Mouse (Mus musculus) neural tube, embryonic 14.5 days (tissue): ENCODE measurements around the gene Tm4sf4. TPM values are rescaled to one million over a fixed set of nuclear protein-coding genes. Genes with fewer than 3 reads are reported as not detected.

Experiments used
- ATAC-seq: fragments of 200-750 bp; cut with Nextera tagmentation; 2 replicates; pipeline ENCODE4 v1.8.0; 2017; ENCODE audit warnings: low read depth, mild to moderate bottlenecking, moderate TSS enrichment, moderate library complexity
- H3K27ac ChIP-seq: fragments of 300-500 bp; sonication (generic); 2 replicates; pipeline ENCODE4 v1.5.1; 2014; ENCODE audit warnings: low read depth, mild to moderate bottlenecking, control low read depth, low read length, moderate library complexity, mixed read lengths
- H3K27me3 ChIP-seq: fragments of 300-500 bp; sonication (generic); 2 replicates; pipeline ENCODE4 v1.6.1; 2014; ENCODE audit warnings: low read length; ENCODE audit not compliant: control insufficient read depth, insufficient read depth
- H3K36me3 ChIP-seq: fragments of 300-500 bp; sonication (generic); 2 replicates; pipeline ENCODE4 v1.6.1; 2014; ENCODE audit warnings: low read length, mixed read lengths; ENCODE audit not compliant: control insufficient read depth, insufficient read depth
- H3K4me1 ChIP-seq: fragments of 300-500 bp; sonication (generic); 2 replicates; pipeline ENCODE4 v1.6.1; 2014; ENCODE audit warnings: low read length; ENCODE audit not compliant: control insufficient read depth, insufficient read depth
- H3K4me2 ChIP-seq: fragments of 300-500 bp; sonication (generic); 2 replicates; pipeline ENCODE4 v1.6.1; 2014; ENCODE audit warnings: mild to moderate bottlenecking, low read depth, low read length, control low read depth
- H3K4me3 ChIP-seq: fragments of 300-500 bp; sonication (generic); 2 replicates; pipeline ENCODE4 v1.5.1; 2014; ENCODE audit warnings: low read depth, low read length, control low read depth, mixed read lengths
- H3K9ac ChIP-seq: fragments of 300-500 bp; sonication (generic); replicated peaks from 2 replicates; pipeline ENCODE4 v1.6.1; 2014; ENCODE audit warnings: low read depth, mild to moderate bottlenecking, control low read depth, low read length, mixed read lengths
- H3K9me3 ChIP-seq: fragments of 300-500 bp; sonication (generic); 2 replicates; pipeline ENCODE4 v1.6.1; 2016; ENCODE audit warnings: low read length; ENCODE audit not compliant: control insufficient read depth
- WGBS: fragments of 180-500 bp; shearing (Covaris S2); extraction: QIAGEN DNeasy Blood & Tissue Kit; methylation state at CpG from one replicate; pipeline ENCODE4 v1.1.7; 2014; 5-methylcytosine and 5-hydroxymethylcytosine counted together
- polyA plus RNA-seq: library from polyadenylated mRNA; unstranded; fragments of >200 nt; fragmentation: Nextera tagmentation; extraction: Ambion mirVana; gene quantifications from 2 replicates; pipeline ENCODE4 v1.2.1, GENCODE M21; 2014

The Tm4sf4 gene
- polyA plus RNA-seq, 1 experiment from 2014 or later: 1.5 TPM

- WGBS: 62% methylated on average over 4 of the region's 4 CpGs
- Histone ChIP-seq H3K27me3 (no peaks in the 10 kb centered on the region), H3K4me3 (no peak overlapping the region), H3K9me3 (no peaks in the 10 kb centered on the region), H3K9ac (no peak overlapping the region), H3K36me3 (no peaks in the 10 kb centered on the region), H3K4me1 (no peaks in the 10 kb centered on the region), H3K27ac (no peak overlapping the region), H3K4me2 (no peak overlapping the region)
- no peak for ATAC-seq
Observed at GRCm38 (mm10) chr3:57429486-57429885, 4.4 kb downstream of the Tm4sf4 start.

- H3K27me3 ChIP-seq: no peaks in the 10 kb centered on the region
- WGBS: 74% methylated on average over 3 of the region's 3 CpGs
- ATAC-seq: no peak
- no peak overlapping the region for H3K4me3 ChIP-seq
- no peak overlapping the region for H3K9ac ChIP-seq
- H3K27ac ChIP-seq: no peak overlapping the region
- H3K4me2 ChIP-seq: no peak overlapping the region
- H3K4me1 ChIP-seq: no peaks in the 10 kb centered on the region
- H3K9me3 ChIP-seq: no peaks in the 10 kb centered on the region
- H3K36me3 ChIP-seq: no peaks in the 10 kb centered on the region
Observed at GRCm38 (mm10) chr3:57431706-57432105, 6.6 kb downstream of the Tm4sf4 start.

DNA sequence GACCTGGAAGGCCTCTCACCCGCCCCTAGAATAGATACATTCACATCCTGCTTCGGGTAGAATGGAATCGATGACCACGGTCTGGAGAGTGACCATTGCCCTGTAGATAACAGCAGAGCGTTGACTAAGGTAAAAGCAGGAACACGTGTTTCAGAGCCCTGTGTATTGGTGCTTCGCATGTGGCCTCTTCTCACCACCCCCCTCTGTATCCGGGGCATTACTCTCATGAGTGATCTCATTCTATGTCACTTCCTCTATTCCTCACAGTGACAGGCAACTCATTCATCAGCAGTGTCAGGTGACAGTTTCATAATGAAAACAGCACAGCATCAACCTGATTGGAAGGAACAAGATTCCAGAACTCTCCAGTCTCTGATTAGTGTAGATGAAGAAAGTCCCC lies 10.2 kb downstream of the Tm4sf4 start:
- Histone ChIP-seq H3K4me2 (no peak overlapping the region), H3K4me1 (no peaks in the 10 kb centered on the region), H3K36me3 (no peaks in the 10 kb centered on the region), H3K9ac (no peak overlapping the region), H3K27ac (no peak overlapping the region), H3K27me3 (no peaks in the 10 kb centered on the region), H3K9me3 (no peaks in the 10 kb centered on the region), H3K4me3 (no peak overlapping the region)
- ATAC-seq: no peak
- WGBS: 89% methylated on average over 8 of the region's 8 CpGs

DNA sequence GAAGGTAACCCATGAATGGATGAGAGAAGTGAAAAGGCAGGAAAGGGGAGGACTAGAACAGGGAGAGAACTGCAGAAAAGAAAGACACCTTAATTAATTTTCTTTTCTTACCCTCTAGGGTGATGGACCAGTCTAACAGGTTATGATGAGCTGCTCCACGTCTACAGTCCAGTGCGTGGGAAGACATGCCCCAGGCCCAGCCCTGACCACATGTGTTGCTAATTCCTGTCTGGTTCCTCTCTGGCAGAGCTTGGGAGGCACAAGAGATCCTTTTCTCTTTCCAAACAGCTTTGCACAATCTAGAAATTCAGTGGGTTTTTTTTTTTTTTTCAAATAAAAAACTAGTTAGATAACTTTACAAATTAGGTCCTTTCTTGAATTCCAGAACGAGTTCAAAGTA lies 15.8 kb downstream of the Tm4sf4 start:
- no peaks in the 10 kb centered on the region for H3K36me3 ChIP-seq
- no peak for ATAC-seq

DNA sequence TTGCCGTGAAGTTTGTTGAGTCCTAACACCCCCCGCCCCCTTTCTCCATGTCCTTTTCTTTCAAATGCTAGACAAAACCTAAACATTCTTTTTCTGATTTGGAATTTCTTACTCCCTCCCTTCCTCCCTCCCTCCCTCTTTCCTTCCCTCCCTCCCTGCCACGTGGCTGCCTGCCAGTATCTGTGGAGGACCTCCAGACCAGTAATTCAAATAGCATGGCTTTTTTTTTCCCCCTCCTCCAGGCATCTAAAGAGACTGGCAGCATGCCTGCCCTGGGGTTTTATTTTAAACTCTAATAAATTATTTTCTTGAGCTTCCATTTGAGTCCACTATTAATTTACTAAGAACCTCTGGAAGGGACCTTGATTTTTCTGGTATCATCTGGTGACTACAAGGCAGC lies 20.6 kb downstream of the Tm4sf4 start:
- H3K4me1 ChIP-seq: no peaks in the 10 kb centered on the region
- no peak overlapping the region for H3K4me3 ChIP-seq
- no peak for ATAC-seq
- H3K9ac ChIP-seq: no peak overlapping the region
- H3K9me3 ChIP-seq: no peaks in the 10 kb centered on the region
- H3K27me3 ChIP-seq: no peaks in the 10 kb centered on the region
- no peak overlapping the region for H3K4me2 ChIP-seq
- no peaks in the 10 kb centered on the region for H3K36me3 ChIP-seq
- H3K27ac ChIP-seq: no peak overlapping the region
- WGBS: 53% methylated on average over 3 of the region's 3 CpGs

More for the DNA sequence above, 15.8 kb downstream of the Tm4sf4 start:
- H3K4me2 ChIP-seq: no peak overlapping the region
- no peaks in the 10 kb centered on the region for H3K4me1 ChIP-seq
- 83% methylated on average over 3 of the region's 3 CpGs for WGBS
- no peak overlapping the region for H3K27ac ChIP-seq
- no peak overlapping the region for H3K4me3 ChIP-seq
- H3K9me3 ChIP-seq: no peaks in the 10 kb centered on the region
- H3K9ac ChIP-seq: no peak overlapping the region
- H3K27me3 ChIP-seq: no peaks in the 10 kb centered on the region

- ATAC-seq: 0 out of 2 replicates have a peak, but pooled peaks have one; percentile 1
- H3K27me3 ChIP-seq: no peaks in the 10 kb centered on the region
- no peaks in the 10 kb centered on the region for H3K4me1 ChIP-seq
- H3K9me3 ChIP-seq: no peaks in the 10 kb centered on the region
- H3K27ac ChIP-seq: no peak overlapping the region
- 56% methylated on average over 1 of the region's 1 CpGs for WGBS
- no peak overlapping the region for H3K9ac ChIP-seq
- H3K4me3 ChIP-seq: no peak overlapping the region
- H3K4me2 ChIP-seq: no peak overlapping the region
- no peaks in the 10 kb centered on the region for H3K36me3 ChIP-seq
Observed at GRCm38 (mm10) chr3:57447889-57448288, 22.8 kb downstream of the Tm4sf4 start.

DNA sequence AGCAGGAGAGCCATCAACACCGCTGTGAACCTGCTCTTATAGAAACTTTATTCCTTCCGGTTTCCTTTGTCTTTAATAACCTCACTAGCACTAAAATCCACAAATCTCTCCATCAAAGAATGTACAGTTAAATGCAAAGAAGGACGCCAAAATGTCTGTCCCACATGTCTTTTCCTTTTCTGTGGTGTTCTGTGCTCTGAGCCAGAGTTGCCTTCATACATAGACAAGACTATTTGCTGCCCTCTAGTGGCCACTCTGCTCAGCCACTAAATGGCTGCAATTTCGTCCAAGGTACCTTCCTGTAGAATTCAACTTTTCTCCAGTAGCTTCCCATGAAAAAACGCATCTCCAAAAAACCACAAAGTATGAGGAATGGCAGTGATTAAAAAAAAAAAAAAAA lies 23.3 kb downstream of the Tm4sf4 start:
- H3K4me3 ChIP-seq: no peak overlapping the region
- WGBS: 34% methylated on average over 5 of the region's 5 CpGs
- no peak overlapping the region for H3K27ac ChIP-seq
- H3K36me3 ChIP-seq: no peaks in the 10 kb centered on the region
- H3K27me3 ChIP-seq: no peaks in the 10 kb centered on the region
- H3K9ac ChIP-seq: no peak overlapping the region
- H3K9me3 ChIP-seq: no peaks in the 10 kb centered on the region
- H3K4me1 ChIP-seq: no peaks in the 10 kb centered on the region
- H3K4me2 ChIP-seq: no peak overlapping the region
- ATAC-seq: peak; percentile 87

DNA sequence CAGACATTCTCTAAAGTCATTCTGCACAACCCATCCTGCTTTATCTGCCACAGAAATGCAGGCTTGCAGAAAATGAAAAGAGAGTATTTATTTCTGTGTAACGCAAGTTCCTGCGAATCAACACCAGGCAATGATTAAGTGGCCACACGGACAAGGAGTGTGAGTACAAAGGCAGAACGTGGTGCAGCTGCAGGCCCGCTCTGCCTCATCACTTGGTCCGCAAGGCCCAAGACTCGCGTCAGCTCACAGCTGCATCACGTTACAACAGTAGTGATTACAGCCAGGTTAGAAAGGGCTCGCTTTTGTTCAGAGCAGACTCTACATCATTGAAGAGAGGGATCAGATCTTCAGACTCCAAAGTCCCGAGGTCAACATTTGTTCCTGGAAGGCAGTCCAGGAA lies 33.5 kb downstream of the Tm4sf4 start:
- Histone ChIP-seq H3K4me1 (no peaks in the 10 kb centered on the region), H3K27ac (no peak overlapping the region), H3K9me3 (no peaks in the 10 kb centered on the region), H3K4me3 (no peak overlapping the region), H3K4me2 (no peak overlapping the region), H3K36me3 (no peaks in the 10 kb centered on the region), H3K27me3 (no peaks in the 10 kb centered on the region), H3K9ac (no peak overlapping the region)
- 0 out of 2 replicates have a peak, but pooled peaks have one; percentile 60 for ATAC-seq
- 64% methylated on average over 11 of the region's 11 CpGs for WGBS

DNA sequence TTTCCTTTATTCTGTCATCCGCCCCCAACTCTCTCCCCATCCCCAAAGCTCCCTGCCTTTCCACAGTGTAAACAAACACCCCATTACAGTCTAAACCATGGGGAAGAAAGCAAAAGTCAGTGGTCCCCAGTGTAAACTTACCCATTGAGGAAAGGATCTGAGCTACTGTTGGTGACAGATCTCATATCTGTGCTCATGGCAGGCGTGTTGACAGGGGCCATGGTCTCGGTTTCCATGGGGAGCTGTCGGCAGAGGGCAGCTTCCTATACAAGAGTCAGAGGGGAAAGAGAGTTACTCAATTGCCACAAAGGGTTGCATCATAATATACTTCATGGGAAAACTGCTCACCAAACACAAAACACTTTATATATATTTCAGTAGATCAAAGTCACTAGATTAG lies 38.2 kb downstream of the Tm4sf4 start:
- 82% methylated on average over 4 of the region's 4 CpGs for WGBS
- Histone ChIP-seq H3K27ac (no peak overlapping the region), H3K9ac (no peak overlapping the region), H3K4me1 (no peaks in the 10 kb centered on the region), H3K36me3 (no peaks in the 10 kb centered on the region), H3K9me3 (no peaks in the 10 kb centered on the region), H3K4me3 (no peak overlapping the region), H3K4me2 (no peak overlapping the region), H3K27me3 (no peaks in the 10 kb centered on the region)
- ATAC-seq: no peak

DNA sequence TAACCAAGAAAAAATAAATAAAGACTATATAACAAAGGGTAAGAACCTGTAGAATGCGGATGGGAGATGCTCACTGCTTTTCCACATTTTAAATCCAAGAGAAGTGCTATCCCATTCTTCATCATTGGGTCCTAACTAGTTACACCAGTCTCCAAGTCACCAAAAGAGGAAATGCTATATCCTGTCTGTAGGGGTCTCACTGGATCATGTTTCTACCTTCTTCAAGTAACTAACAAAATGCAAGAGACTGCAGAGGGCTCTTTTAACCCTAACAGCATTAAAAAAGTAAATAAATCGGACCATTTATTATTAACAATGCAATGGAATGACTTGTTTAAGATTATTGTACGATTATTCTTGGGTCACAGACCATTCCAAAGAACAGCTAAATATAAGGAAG lies 41.2 kb downstream of the Tm4sf4 start:
- H3K27me3 ChIP-seq: no peaks in the 10 kb centered on the region
- H3K4me2 ChIP-seq: no peak overlapping the region
- no peaks in the 10 kb centered on the region for H3K36me3 ChIP-seq
- no peak overlapping the region for H3K9ac ChIP-seq
- H3K4me1 ChIP-seq: peaks cover 7% of the 10 kb centered on the region
- no peak overlapping the region for H3K4me3 ChIP-seq
- 68% methylated on average over 3 of the region's 3 CpGs for WGBS
- no peaks in the 10 kb centered on the region for H3K9me3 ChIP-seq
- no peak overlapping the region for H3K27ac ChIP-seq
- ATAC-seq: peak; percentile 58; the same call in 1 of the 2 replicates
